Mouse (Mus musculus) midbrain, embryonic 15.5 days (tissue): Measurements from ENCODE around the gene Tbc1d2. TPM values are rescaled to one million over a fixed set of nuclear protein-coding genes. Genes with fewer than 3 reads are reported as not detected.

ENCODE experiments used
- ATAC-seq: fragments of 200-750 bp; cut with Nextera tagmentation; replicated peaks from 2 replicates; pipeline ENCODE4 v1.8.0; 2017; ENCODE audit warnings: moderate TSS enrichment
- H3K27ac ChIP-seq: fragments of 300-500 bp; sonication (generic); 2 replicates; pipeline ENCODE4 v1.5.1; 2015; ENCODE audit warnings: mild to moderate bottlenecking, inconsistent platforms
- H3K27me3 ChIP-seq: fragments of 300-500 bp; sonication (generic); replicated peaks from 2 replicates; pipeline ENCODE4 v1.6.1; 2015; ENCODE audit warnings: inconsistent platforms
- H3K36me3 ChIP-seq: fragments of 300-500 bp; sonication (generic); replicated peaks from 2 replicates; pipeline ENCODE4 v1.6.1; 2015; ENCODE audit warnings: inconsistent platforms
- H3K4me1 ChIP-seq: fragments of 300-500 bp; sonication (generic); 2 replicates; pipeline ENCODE4 v1.6.1; 2015; ENCODE audit warnings: inconsistent platforms
- H3K4me2 ChIP-seq: fragments of 300-500 bp; sonication (generic); 2 replicates; pipeline ENCODE4 v1.6.1; 2015; ENCODE audit warnings: inconsistent platforms, mild to moderate bottlenecking, moderate library complexity
- H3K4me3 ChIP-seq: fragments of 300-500 bp; sonication (generic); 2 replicates; pipeline ENCODE4 v1.5.1; 2015; ENCODE audit warnings: mild to moderate bottlenecking, inconsistent platforms
- H3K9ac ChIP-seq: fragments of 300-500 bp; sonication (generic); 2 replicates; pipeline ENCODE4 v1.6.1; 2015; ENCODE audit warnings: mild to moderate bottlenecking, inconsistent platforms
- H3K9me3 ChIP-seq: fragments of 300-500 bp; sonication (generic); 2 replicates; pipeline ENCODE4 v1.6.1; 2016; ENCODE audit warnings: inconsistent platforms
- WGBS: fragments of 180-500 bp; shearing (Covaris S2); methylation state at CpG from one replicate; pipeline ENCODE4 v1.1.7; 2015; ENCODE audit warnings: mixed read lengths; 5-methylcytosine and 5-hydroxymethylcytosine counted together
- polyA plus RNA-seq: library from polyadenylated mRNA; unstranded; fragments of >200 nt; fragmentation: Nextera tagmentation; extraction: Ambion mirVana; gene quantifications from 2 replicates; pipeline ENCODE4 v1.2.1, GENCODE M21; 2015

Tbc1d2 gene
- polyA plus RNA-seq, 1 experiment from 2014 or later: 0.88 TPM

DNA sequence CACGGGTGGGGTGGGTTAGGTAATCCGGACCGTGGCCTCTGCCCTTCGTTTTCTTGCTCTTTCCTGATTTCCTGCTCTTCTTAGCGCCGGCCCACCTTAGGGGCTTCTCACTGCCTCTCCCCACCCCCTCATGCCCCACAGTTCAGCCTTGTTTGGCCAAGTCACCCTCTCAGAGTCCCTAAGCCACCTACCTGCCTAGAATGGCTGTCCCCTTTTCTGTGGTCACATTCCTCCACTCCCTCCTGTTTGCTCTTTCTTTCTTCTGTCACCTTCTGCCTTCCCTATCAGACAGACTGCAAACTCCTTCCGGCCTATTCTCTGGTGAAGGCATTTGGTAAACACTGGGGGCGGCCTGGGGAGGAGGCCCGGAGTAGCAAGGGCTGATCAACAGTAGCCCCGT, 51.9 kb downstream of the Tbc1d2 start:
- Histone ChIP-seq H3K27ac (no peak overlapping the region), H3K9ac (no peak overlapping the region), H3K4me2 (no peak overlapping the region), H3K36me3 (no peaks in the 10 kb centered on the region), H3K4me1 (peaks cover 10% of the 10 kb centered on the region), H3K27me3 (peaks cover 7% of the 10 kb centered on the region; the same call in 1 of the 2 replicates), H3K4me3 (no peak overlapping the region), H3K9me3 (no peaks in the 10 kb centered on the region)
- ATAC-seq: no peak
- 67% methylated on average over 10 of the region's 10 CpGs for WGBS

DNA sequence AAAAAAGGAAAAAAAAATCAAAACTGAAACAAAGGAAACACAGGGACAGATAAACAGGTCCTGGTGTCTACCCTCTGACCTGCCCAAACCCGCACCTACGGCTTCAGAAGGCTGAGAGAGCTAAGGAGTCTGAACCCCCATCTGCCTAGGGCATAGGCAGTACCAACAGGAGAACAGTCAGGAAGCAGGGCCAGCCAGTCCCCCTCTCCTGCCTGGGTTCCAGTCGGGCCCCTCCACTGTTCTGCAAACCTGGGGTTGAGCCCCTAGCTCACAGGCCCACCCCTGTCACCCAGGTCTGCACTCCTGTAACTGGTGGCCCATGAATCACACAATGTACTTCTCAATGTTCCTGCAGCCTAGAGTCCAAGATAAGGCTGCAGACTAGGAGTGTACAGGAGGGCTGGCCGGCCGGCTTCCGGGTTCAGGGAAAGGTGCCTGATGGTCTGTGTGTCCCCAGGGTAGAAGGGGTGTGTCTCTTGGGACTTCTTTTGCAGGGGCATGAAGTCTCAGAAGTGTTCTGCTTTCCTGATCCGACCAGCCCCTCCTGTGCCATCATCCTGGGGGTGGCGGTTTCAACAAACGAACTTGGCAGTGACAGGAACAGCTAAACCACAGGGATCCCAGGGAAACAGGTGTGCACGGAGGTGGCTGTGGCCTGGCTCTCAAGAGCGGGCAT, 52.6 kb downstream of the Tbc1d2 start:
- no peak overlapping the region for H3K4me3 ChIP-seq
- H3K9ac ChIP-seq: no peak overlapping the region
- no peak overlapping the region for H3K27ac ChIP-seq
- H3K4me2 ChIP-seq: no peak overlapping the region
- H3K27me3 ChIP-seq: peaks cover 7% of the 10 kb centered on the region; the same call in 1 of the 2 replicates
- H3K36me3 ChIP-seq: no peaks in the 10 kb centered on the region
- H3K4me1 ChIP-seq: peaks cover 10% of the 10 kb centered on the region
- WGBS: 77% methylated on average over 11 of the region's 11 CpGs
- no peak for ATAC-seq
- no peaks in the 10 kb centered on the region for H3K9me3 ChIP-seq

DNA sequence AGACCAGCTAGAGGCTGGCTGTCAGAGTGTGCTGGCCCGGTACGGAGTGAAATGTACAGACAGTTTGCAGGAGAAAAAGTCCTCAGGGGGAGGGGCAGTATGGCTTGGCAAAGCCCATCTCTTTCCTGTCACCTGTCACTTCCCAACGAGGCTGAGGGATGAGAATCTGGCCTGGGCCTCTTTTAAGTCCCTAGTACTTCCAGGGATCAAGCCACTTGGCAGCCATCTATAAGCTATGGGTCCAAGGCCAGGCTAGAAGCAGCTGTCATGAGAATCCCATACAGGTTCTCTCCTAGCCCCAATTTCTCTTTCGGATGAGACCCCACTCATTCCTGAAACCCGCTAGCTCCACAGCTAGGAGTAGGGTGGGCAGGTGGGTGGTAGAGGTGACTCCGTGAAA, 53.6 kb downstream of the Tbc1d2 start:
- H3K27me3 ChIP-seq: peaks cover 7% of the 10 kb centered on the region; the same call in 1 of the 2 replicates
- no peak overlapping the region for H3K4me2 ChIP-seq
- 83% methylated on average over 6 of the region's 6 CpGs for WGBS
- no peak overlapping the region for H3K9ac ChIP-seq
- no peak overlapping the region for H3K27ac ChIP-seq
- no peak overlapping the region for H3K4me3 ChIP-seq
- no peaks in the 10 kb centered on the region for H3K36me3 ChIP-seq
- H3K9me3 ChIP-seq: no peaks in the 10 kb centered on the region
- peaks cover 10% of the 10 kb centered on the region for H3K4me1 ChIP-seq
- no peak for ATAC-seq

DNA sequence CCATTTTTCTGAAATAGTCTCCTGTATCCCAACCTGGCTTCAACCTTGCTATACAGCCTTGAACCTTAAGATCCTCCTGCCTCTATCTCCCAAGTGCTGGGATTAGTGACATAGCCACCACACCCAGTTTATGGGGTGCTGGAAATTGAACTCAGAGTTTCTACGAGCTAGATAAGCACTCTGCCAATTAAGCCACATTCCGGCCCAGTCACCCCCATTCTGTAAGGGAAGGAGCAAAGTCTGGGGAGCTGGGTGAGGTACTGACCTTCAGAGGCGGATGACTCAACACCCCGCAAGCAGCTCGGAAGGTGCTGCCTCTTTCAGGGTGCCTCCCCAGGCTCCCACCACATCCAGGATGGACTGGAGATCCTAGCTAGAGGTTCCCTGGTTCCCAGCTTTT, 55.9 kb downstream of the Tbc1d2 start:
- Histone ChIP-seq H3K36me3 (no peaks in the 10 kb centered on the region), H3K4me3 (no peak overlapping the region), H3K4me2 (no peak overlapping the region), H3K27me3 (no peaks in the 10 kb centered on the region), H3K4me1 (no peaks in the 10 kb centered on the region), H3K9ac (no peak overlapping the region), H3K9me3 (no peaks in the 10 kb centered on the region), H3K27ac (no peak overlapping the region)
- WGBS: 87% methylated on average over 5 of the region's 5 CpGs
- no peak for ATAC-seq

DNA sequence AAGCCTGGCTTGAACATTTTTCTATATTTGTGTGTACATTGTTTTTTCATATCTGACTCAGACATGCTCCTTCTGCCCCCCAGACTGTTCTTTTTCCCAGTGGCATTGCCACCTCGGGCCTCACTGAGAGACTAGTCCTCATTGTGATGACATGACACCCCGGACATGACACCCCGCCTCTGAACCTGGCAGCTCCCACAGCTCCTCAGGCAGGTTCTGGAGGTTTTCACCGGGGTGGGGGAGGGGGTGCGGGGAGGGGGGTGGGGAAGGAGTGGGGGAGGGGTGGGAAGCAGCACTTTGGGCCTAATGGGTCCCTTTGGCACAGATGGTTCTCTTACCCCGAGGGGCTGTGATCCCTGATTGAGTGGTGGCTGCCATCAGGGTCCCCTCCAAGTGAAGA, 56.5 kb downstream of the Tbc1d2 start:
- H3K9ac ChIP-seq: no peak overlapping the region
- no peaks in the 10 kb centered on the region for H3K9me3 ChIP-seq
- H3K36me3 ChIP-seq: no peaks in the 10 kb centered on the region
- no peak overlapping the region for H3K4me3 ChIP-seq
- H3K27ac ChIP-seq: no peak overlapping the region
- ATAC-seq: no peak
- H3K27me3 ChIP-seq: no peaks in the 10 kb centered on the region
- H3K4me1 ChIP-seq: no peaks in the 10 kb centered on the region
- WGBS: 57% methylated on average over 6 of the region's 6 CpGs
- H3K4me2 ChIP-seq: no peak overlapping the region

DNA sequence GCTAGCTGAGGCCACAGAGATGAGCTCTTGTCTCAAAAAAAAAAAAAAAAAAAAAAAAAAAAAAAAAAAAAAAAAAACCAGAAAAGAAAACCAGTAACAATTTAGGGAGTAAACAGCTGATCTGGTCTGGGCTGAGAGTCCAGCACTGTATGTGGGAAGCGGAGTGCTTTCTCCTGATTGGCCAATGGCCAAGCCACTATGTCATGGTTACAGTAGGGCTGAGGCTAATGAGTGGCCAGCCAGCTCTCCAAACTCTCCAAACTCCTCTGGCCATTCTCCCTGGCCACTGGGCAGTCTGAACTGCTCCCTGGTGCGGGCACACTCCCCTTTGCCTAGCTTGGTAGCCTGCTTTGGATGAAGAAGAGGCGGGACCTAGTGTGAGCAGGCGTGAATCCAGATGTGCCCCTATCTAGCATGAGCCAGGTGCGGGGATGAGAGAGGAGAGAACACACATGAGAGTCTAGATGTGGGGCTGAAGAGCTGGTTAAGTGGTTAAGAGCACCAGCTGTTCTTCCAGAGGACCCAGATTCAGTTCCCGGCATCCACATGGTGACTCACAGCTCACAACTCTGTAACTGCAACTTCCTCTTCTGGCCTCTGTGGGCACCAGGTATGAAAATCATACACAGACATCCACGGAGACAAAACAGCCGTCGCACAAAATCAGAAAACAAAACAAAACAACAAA, 58.0 kb downstream of the Tbc1d2 start:
- Histone ChIP-seq H3K27me3 (no peaks in the 10 kb centered on the region), H3K9me3 (no peaks in the 10 kb centered on the region), H3K9ac (no peak overlapping the region), H3K27ac (no peak overlapping the region), H3K4me2 (no peak overlapping the region), H3K36me3 (no peaks in the 10 kb centered on the region), H3K4me3 (no peak overlapping the region), H3K4me1 (no peaks in the 10 kb centered on the region)
- no peak for ATAC-seq
- WGBS: 91% methylated on average over 9 of the region's 9 CpGs

DNA sequence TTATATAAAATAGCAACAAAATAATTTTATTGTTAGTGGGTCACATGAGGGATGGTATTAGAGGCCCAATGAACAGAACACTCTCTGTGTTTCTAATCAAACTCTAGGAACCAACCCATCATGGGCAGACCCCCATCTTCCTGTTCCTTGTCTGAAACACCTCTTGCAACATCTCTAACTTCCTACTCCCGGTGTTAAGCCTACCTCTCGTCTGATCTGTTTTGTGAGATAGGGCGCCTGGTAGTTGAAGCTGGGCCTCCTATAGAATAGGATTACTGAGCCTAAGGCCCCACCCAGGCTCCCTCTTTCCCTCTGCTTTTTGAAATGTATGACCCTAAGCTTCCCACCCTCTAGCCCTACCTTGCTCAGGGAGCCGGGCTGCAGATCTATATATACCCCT, 59.2 kb downstream of the Tbc1d2 start:
- ATAC-seq: no peak

DNA sequence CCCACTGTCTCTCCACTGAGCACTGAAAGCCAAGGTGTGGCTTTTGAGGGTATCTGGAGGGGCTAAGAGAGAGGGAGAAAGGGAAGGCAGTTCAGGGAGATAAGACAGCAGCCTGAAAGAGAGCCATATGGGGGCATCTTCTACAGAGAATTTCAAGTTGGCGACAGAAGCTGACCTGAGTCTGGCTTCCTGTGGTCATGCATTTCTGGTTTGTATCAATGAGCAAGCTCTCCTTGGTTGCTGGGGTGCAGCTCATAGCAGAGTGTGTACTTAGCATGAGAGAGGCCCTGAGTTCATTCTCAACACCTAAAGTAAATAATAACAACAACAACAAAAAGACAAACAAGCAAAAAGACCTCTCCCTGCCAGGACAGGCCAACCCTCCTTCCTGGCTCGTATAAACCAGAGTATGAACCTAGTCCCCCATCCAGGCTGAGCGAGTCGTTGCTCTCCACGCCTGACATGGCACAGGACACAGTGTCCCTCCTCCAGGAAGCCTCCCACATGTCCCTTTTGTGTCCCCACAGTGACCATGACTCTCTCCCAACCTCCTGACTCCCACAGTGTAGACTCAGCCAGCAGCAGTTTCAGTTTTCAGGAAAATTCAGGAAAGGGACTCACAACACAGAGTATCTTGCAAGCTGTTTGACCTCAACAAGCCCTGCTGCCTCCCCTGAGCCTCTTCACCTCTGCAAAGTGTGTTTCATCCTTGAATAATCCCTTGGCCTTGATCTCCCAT, 59.9 kb downstream of the Tbc1d2 start:
- no peaks in the 10 kb centered on the region for H3K36me3 ChIP-seq
- no peak for ATAC-seq
- H3K4me2 ChIP-seq: no peak overlapping the region
- H3K4me1 ChIP-seq: no peaks in the 10 kb centered on the region
- no peak overlapping the region for H3K4me3 ChIP-seq
- no peaks in the 10 kb centered on the region for H3K27me3 ChIP-seq
- H3K27ac ChIP-seq: no peak overlapping the region
- 64% methylated on average over 5 of the region's 5 CpGs for WGBS
- no peak overlapping the region for H3K9ac ChIP-seq
- no peaks in the 10 kb centered on the region for H3K9me3 ChIP-seq

More for the DNA sequence above, 59.2 kb downstream of the Tbc1d2 start:
- no peaks in the 10 kb centered on the region for H3K9me3 ChIP-seq
- 70% methylated on average over 4 of the region's 4 CpGs for WGBS
- no peaks in the 10 kb centered on the region for H3K27me3 ChIP-seq
- H3K4me3 ChIP-seq: no peak overlapping the region
- H3K36me3 ChIP-seq: no peaks in the 10 kb centered on the region
- H3K4me2 ChIP-seq: no peak overlapping the region
- no peak overlapping the region for H3K27ac ChIP-seq
- H3K4me1 ChIP-seq: no peaks in the 10 kb centered on the region
- no peak overlapping the region for H3K9ac ChIP-seq

DNA sequence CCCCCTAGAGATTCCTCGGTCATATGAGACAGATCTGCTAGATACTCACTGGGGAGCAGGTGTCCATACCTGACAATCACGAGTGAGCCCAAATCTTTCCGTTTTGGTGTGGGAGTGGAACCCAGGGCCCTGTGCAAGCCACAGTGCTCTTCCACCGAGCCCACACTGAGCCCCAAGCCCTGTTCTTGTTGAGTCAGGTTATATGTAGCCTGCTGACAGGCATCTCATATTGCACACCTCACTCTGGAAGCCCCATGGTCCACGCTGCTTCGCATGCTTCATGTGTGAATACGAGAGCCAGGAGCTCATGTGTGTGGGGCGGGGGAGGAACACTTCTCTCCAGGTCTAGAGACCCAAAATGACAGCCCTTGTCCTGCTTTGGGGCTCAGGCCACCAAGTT, 60.9 kb downstream of the Tbc1d2 start:
- WGBS: 87% methylated on average over 8 of the region's 8 CpGs
- H3K9ac ChIP-seq: no peak overlapping the region
- H3K4me2 ChIP-seq: no peak overlapping the region

DNA sequence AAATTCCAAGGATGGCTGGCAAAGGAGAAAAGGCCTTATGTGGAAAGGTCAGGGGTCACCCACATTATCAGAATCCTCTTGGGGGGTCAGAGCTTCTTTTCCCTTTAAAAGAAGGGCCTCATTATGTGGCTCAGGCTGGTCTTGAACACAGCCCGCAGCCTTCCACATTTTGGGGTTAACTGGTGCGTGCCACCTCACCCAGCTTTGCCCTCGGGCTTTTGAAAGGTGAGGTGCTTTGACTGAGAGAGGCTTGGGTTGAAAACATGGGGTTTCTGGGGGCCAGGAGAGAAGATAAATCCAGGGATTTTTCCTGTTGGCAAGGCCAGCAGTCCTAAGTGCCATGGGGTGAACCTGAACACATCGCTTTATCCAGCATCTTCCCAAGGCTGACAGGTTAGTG, 63.5 kb downstream of the Tbc1d2 start:
- ATAC-seq: no peak
- Histone ChIP-seq H3K4me2 (no peak overlapping the region), H3K36me3 (no peaks in the 10 kb centered on the region), H3K4me1 (no peaks in the 10 kb centered on the region), H3K4me3 (no peak overlapping the region), H3K9ac (no peak overlapping the region), H3K9me3 (0 out of 2 replicates have a peak, but pooled peaks cover 2% of the 10 kb centered on the region), H3K27ac (no peak overlapping the region), H3K27me3 (no peaks in the 10 kb centered on the region)
- 56% methylated on average over 4 of the region's 4 CpGs for WGBS

More for the DNA sequence above, 60.9 kb downstream of the Tbc1d2 start:
- Histone ChIP-seq H3K36me3 (no peaks in the 10 kb centered on the region), H3K4me1 (no peaks in the 10 kb centered on the region), H3K27me3 (no peaks in the 10 kb centered on the region), H3K9me3 (no peaks in the 10 kb centered on the region), H3K4me3 (no peak overlapping the region), H3K27ac (no peak overlapping the region)
- ATAC-seq: no peak

DNA sequence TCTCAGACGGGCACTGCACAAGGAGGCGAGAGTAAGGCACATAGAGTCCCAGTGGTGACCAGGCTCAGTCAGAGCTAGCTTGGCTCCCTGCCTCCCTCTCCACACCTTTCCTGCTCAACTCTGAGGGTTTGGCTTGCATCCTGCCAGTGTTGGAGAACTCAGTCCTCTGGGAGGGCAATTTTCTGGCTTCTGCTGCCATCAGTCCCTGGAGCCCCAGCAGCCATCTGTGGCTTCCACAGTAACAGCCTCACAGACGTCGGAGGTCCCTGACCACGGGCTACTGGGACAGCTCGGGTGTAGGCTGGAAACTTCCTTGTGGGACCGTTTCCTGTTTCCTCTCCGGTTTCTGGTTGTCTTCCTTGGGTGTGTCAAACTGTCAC, 64.2 kb downstream of the Tbc1d2 start:
- WGBS: 79% methylated on average over 8 of the region's 8 CpGs
- H3K9me3 ChIP-seq: 0 out of 2 replicates have a peak, but pooled peaks cover 4% of the 10 kb centered on the region
- H3K4me3 ChIP-seq: no peak overlapping the region
- no peaks in the 10 kb centered on the region for H3K27me3 ChIP-seq
- H3K4me2 ChIP-seq: no peak overlapping the region
- H3K9ac ChIP-seq: no peak overlapping the region
- no peaks in the 10 kb centered on the region for H3K36me3 ChIP-seq
- no peak for ATAC-seq
- no peak overlapping the region for H3K27ac ChIP-seq
- no peaks in the 10 kb centered on the region for H3K4me1 ChIP-seq

DNA sequence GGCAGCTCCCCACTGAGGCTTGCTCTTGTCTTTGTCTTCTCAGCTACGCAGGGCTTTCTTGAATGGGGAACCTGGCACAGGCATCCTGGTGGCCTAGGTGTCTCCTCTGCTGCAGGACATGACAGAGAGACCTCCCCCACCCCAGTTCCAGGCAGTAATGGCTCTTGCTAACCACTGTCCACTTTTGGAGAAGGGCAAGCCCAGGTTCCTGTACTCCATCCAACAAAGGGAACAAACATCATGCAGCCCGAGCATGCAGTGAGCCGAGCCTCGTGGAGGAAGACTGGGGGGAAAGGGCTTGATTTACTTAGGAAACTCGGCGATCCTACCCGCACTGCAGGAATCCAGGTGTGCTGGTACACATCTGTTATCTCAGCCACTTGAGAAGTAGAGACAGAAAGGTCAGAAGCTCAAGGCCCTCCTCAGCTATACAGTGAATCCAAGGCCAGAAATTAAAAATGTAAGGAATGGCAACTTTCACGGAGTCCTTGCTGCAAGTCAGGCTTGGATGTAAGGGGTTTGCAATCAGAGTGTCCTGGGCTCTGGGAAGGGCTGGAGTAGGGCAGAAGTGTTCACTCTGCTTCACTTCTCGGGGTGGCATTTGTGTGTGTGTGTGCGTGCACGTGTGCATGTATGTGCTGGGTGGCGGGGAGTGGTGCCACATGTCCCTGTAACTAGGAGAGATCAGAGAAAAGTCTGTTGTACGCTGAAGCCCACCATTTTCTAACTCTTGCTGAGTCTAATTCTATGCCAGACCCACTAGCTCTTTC, 64.8 kb downstream of the Tbc1d2 start:
- H3K4me1 ChIP-seq: no peaks in the 10 kb centered on the region
- no peak overlapping the region for H3K27ac ChIP-seq
- 79% methylated on average over 13 of the region's 13 CpGs for WGBS
- no peak overlapping the region for H3K4me3 ChIP-seq
- no peak overlapping the region for H3K4me2 ChIP-seq
- H3K36me3 ChIP-seq: no peaks in the 10 kb centered on the region
- H3K9me3 ChIP-seq: 0 out of 2 replicates have a peak, but pooled peaks cover 6% of the 10 kb centered on the region
- no peaks in the 10 kb centered on the region for H3K27me3 ChIP-seq
- no peak for ATAC-seq
- no peak overlapping the region for H3K9ac ChIP-seq
